Mouse (Mus musculus): ENCODE measurements at regions not wholly inside any gene's neighbourhood (a gene's known extent, or its start where the extent isn't known, plus 50 kb on each side); places are given as distances from the start of the nearest gene placed in this dataset.

- DNase-seq: no peak
Observed at GRCm38 (mm10) chr3:52640250-52641147, 372.4 kb downstream of the Foxo1 start.

GRCm38 (mm10) chr3:52638816-52639215 lies 370.7 kb downstream of the Foxo1 start:
- DNase-seq: peak; percentile 42

GRCm38 (mm10) chr3:52634353-52634752 lies 366.2 kb downstream of the Foxo1 start:
- DNase-seq: peak; percentile 69

- no peak for DNase-seq
Observed at GRCm38 (mm10) chr3:52633491-52634100, 365.5 kb downstream of the Foxo1 start.

- no peak for DNase-seq
Observed at GRCm38 (mm10) chr3:52632635-52633034, 364.5 kb downstream of the Foxo1 start.

GRCm38 (mm10) chr3:52630209-52630608 lies 362.1 kb downstream of the Foxo1 start:
- no peak for DNase-seq

- DNase-seq: no peak
Observed at GRCm38 (mm10) chr3:52625125-52625524, 357.0 kb downstream of the Foxo1 start.

GRCm38 (mm10) chr3:52622530-52622929 lies 354.4 kb downstream of the Foxo1 start:
- no peak for DNase-seq

- DNase-seq: no peak
Observed at GRCm38 (mm10) chr3:52621936-52622335, 353.8 kb downstream of the Foxo1 start.

- DNase-seq: no peak
Observed at GRCm38 (mm10) chr3:52618925-52619224, 350.7 kb downstream of the Foxo1 start.

- no peak for DNase-seq
Observed at GRCm38 (mm10) chr3:52618212-52618924, 350.2 kb downstream of the Foxo1 start.

- no peak for DNase-seq
Observed at GRCm38 (mm10) chr3:52617413-52618149, 349.4 kb downstream of the Foxo1 start.

GRCm38 (mm10) chr3:52611881-52612280 lies 343.7 kb downstream of the Foxo1 start:
- DNase-seq: no peak

GRCm38 (mm10) chr3:52610466-52610865 lies 342.3 kb downstream of the Foxo1 start:
- DNase-seq: peak; percentile 39

- no peak for DNase-seq
Observed at GRCm38 (mm10) chr3:52608086-52608426, 339.9 kb downstream of the Foxo1 start.

GRCm38 (mm10) chr3:52607379-52608085 lies 339.4 kb downstream of the Foxo1 start:
- DNase-seq: no peak

- DNase-seq: no peak
Observed at GRCm38 (mm10) chr3:52605261-52605771, 337.2 kb downstream of the Foxo1 start.

- no peak for DNase-seq
Observed at GRCm38 (mm10) chr3:52603244-52603704, 335.1 kb downstream of the Foxo1 start.

GRCm38 (mm10) chr3:52601011-52601745 lies 333.0 kb downstream of the Foxo1 start:
- DNase-seq: no peak

- no peak for DNase-seq
Observed at GRCm38 (mm10) chr3:52600581-52600980, 332.4 kb downstream of the Foxo1 start.

GRCm38 (mm10) chr3:52600146-52600545 lies 332.0 kb downstream of the Foxo1 start:
- DNase-seq: no peak
